Mouse (Mus musculus) ES-E14 (cell line): ENCODE measurements around the gene Acr.

Experiments used
- CHD2 ChIP-seq: IDR thresholded peaks from 2 replicates; pipeline ENCODE4 v1.6.1; 2014; ENCODE audit warnings: mild to moderate bottlenecking, low read depth, low read length, inconsistent platforms
- MAFK ChIP-seq: IDR thresholded peaks from 2 replicates; pipeline ENCODE4 v1.6.1; 2014; ENCODE audit warnings: mild to moderate bottlenecking, low read depth, low read length, inconsistent platforms; ENCODE audit not compliant: insufficient read depth

- TF ChIP-seq MAFK: no peak
- no peak for TF ChIP-seq CHD2
These were observed 41.3 kb upstream of the Acr start for GRCm38 (mm10) chr15:89526776-89527325.
